Mouse (Mus musculus): Measurements from ENCODE around the gene Zdhhc13.

Gene Zdhhc13

GRCm38 (mm10) chr7:48788851-48789572 lies at the start of gene Zdhhc13:
Gene Zdhhc13, plus strand, starts transcription at chr7:48789003.
- DNase-seq (ENCODE audit: low spot score in 2 of 2), result peak; percentile 83 to 90

- DNase-seq (ENCODE audit: low spot score in 2 of 2), result peak; percentile 67 to 82
Measured at GRCm38 (mm10) chr7:48749298-48750163, 39.3 kb upstream of the Zdhhc13 start.

GRCm38 (mm10) chr7:48750164-48750809 lies 38.5 kb upstream of the Zdhhc13 start:
- DNase-seq (ENCODE audit: low spot score in 2 of 2), result no peak

GRCm38 (mm10) chr7:48751222-48751621 lies 37.6 kb upstream of the Zdhhc13 start:
- no peak for DNase-seq (ENCODE audit: low spot score in 2 of 2)

- no peak for DNase-seq (ENCODE audit: low spot score in 2 of 2)
Measured at GRCm38 (mm10) chr7:48754415-48754974, 34.3 kb upstream of the Zdhhc13 start.

GRCm38 (mm10) chr7:48755825-48756224 lies 33.0 kb upstream of the Zdhhc13 start:
- no peak for DNase-seq (ENCODE audit: low spot score in 2 of 2)

- DNase-seq (ENCODE audit: low spot score in 2 of 2), result no peak
Measured at GRCm38 (mm10) chr7:48756306-48756931, 32.4 kb upstream of the Zdhhc13 start.

GRCm38 (mm10) chr7:48758083-48758482 lies 30.7 kb upstream of the Zdhhc13 start:
- no peak for DNase-seq (ENCODE audit: low spot score in 2 of 2)

GRCm38 (mm10) chr7:48760789-48761188 lies 28.0 kb upstream of the Zdhhc13 start:
- DNase-seq (ENCODE audit: low spot score in 2 of 2), result no peak

- no peak for DNase-seq (ENCODE audit: low spot score in 2 of 2)
Measured at GRCm38 (mm10) chr7:48762289-48762688, 26.5 kb upstream of the Zdhhc13 start.

- DNase-seq (ENCODE audit: low spot score in 2 of 2), result no peak
Measured at GRCm38 (mm10) chr7:48762721-48763120, 26.1 kb upstream of the Zdhhc13 start.

GRCm38 (mm10) chr7:48765959-48766358 lies 22.8 kb upstream of the Zdhhc13 start:
- no peak for DNase-seq (ENCODE audit: low spot score in 2 of 2)

GRCm38 (mm10) chr7:48769721-48770120 lies 19.1 kb upstream of the Zdhhc13 start:
- DNase-seq (ENCODE audit: low spot score in 2 of 2), result no peak

- no peak for DNase-seq (ENCODE audit: low spot score in 2 of 2)
Measured at GRCm38 (mm10) chr7:48772060-48772734, 16.6 kb upstream of the Zdhhc13 start.

- DNase-seq (ENCODE audit: low spot score in 2 of 2), result no peak
Measured at GRCm38 (mm10) chr7:48773333-48773732, 15.5 kb upstream of the Zdhhc13 start.

GRCm38 (mm10) chr7:48774633-48775032 lies 14.2 kb upstream of the Zdhhc13 start:
- DNase-seq (ENCODE audit: low spot score in 2 of 2), result no peak

GRCm38 (mm10) chr7:48775436-48775835 lies 13.4 kb upstream of the Zdhhc13 start:
- no peak for DNase-seq (ENCODE audit: low spot score in 2 of 2)

GRCm38 (mm10) chr7:48777721-48778504 lies 10.9 kb upstream of the Zdhhc13 start:
- DNase-seq (ENCODE audit: low spot score in 2 of 2), result no peak

GRCm38 (mm10) chr7:48779110-48779509 lies 9.7 kb upstream of the Zdhhc13 start:
- DNase-seq (ENCODE audit: low spot score in 2 of 2), result no peak

GRCm38 (mm10) chr7:48782432-48782831 lies 6.4 kb upstream of the Zdhhc13 start:
- no peak for DNase-seq (ENCODE audit: low spot score in 2 of 2)
